Mouse (Mus musculus) erythroblast, embryonic 14.5 days (primary cell): Measurements from ENCODE around the gene Gm28043. TPM values are rescaled to one million over a fixed set of nuclear protein-coding genes. Genes with fewer than 3 reads are reported as not detected.

Source experiments
- H3K27me3 ChIP-seq: 2 replicates; pipeline ENCODE4 v1.6.1; 2012; ENCODE audit warnings: inconsistent platforms; ENCODE audit not compliant: control insufficient read depth
- H3K36me3 ChIP-seq: 2 replicates; pipeline ENCODE4 v1.6.1; 2012; ENCODE audit warnings: mild to moderate bottlenecking, inconsistent platforms; ENCODE audit not compliant: control insufficient read depth
- H3K4me1 ChIP-seq: 2 replicates; pipeline ENCODE4 v1.6.1; 2012; ENCODE audit warnings: inconsistent platforms; ENCODE audit not compliant: control insufficient read depth
- H3K4me3 ChIP-seq: replicated peaks from 2 replicates; pipeline ENCODE3; 2012; ENCODE audit warnings: moderate library complexity, mild to moderate bottlenecking, inconsistent platforms
- H3K9me3 ChIP-seq: 2 replicates; pipeline ENCODE4 v1.6.1; 2012; ENCODE audit warnings: low read length, inconsistent platforms, mixed read lengths; ENCODE audit not compliant: control insufficient read depth
- GATA1 ChIP-seq: IDR thresholded peaks from 2 replicates; pipeline ENCODE4 v1.6.1; 2012; ENCODE audit warnings: low read length, inconsistent platforms, mixed read lengths
- TAL1 ChIP-seq: IDR thresholded peaks from 3 replicates; pipeline ENCODE4 v1.6.1; 2012; ENCODE audit warnings: low read length, inconsistent platforms, mixed read lengths
- polyA plus RNA-seq: library from polyadenylated mRNA; stranded (reverse); fragments of >175 nt; gene quantifications from 2 replicates; pipeline ENCODE4 v1.2.3, GENCODE M21; 2012

Gm28043 gene
- polyA plus RNA-seq, 1 experiment, result 0.01 TPM

GRCm38 (mm10) chr17:29698421-29698820, 83.7 kb downstream of the Gm28043 start:
- H3K4me1 ChIP-seq, result peaks cover 8% of the 10 kb centered on the region
- no peaks in the 10 kb centered on the region for H3K9me3 ChIP-seq
- H3K4me3 ChIP-seq, result no peak overlapping the region
- no peaks in the 10 kb centered on the region for H3K27me3 ChIP-seq
- peaks cover 100% of the 10 kb centered on the region for H3K36me3 ChIP-seq
- no peak for TF ChIP-seq TAL1
- TF ChIP-seq GATA1, result no peak

GRCm38 (mm10) chr17:29700573-29700972, 85.9 kb downstream of the Gm28043 start:
- H3K27me3 ChIP-seq, result no peaks in the 10 kb centered on the region
- H3K9me3 ChIP-seq, result no peaks in the 10 kb centered on the region
- no peak overlapping the region for H3K4me3 ChIP-seq
- TF ChIP-seq TAL1 (no peak), GATA1 (no peak)
- peaks cover 98% of the 10 kb centered on the region for H3K36me3 ChIP-seq
- H3K4me1 ChIP-seq, result peaks cover 16% of the 10 kb centered on the region

GRCm38 (mm10) chr17:29702938-29703710, 88.4 kb downstream of the Gm28043 start:
- TF ChIP-seq TAL1 (no peak), GATA1 (no peak)
- H3K9me3 ChIP-seq, result no peaks in the 10 kb centered on the region
- H3K4me1 ChIP-seq, result peaks cover 18% of the 10 kb centered on the region
- no peak overlapping the region for H3K4me3 ChIP-seq
- H3K27me3 ChIP-seq, result no peaks in the 10 kb centered on the region
- H3K36me3 ChIP-seq, result peaks cover 81% of the 10 kb centered on the region

GRCm38 (mm10) chr17:29704781-29705180, 90.1 kb downstream of the Gm28043 start:
- Histone ChIP-seq H3K4me1 (peaks cover 34% of the 10 kb centered on the region), H3K9me3 (no peaks in the 10 kb centered on the region), H3K27me3 (no peaks in the 10 kb centered on the region), H3K4me3 (no peak overlapping the region), H3K36me3 (peaks cover 72% of the 10 kb centered on the region)
- no peak for TF ChIP-seq GATA1
- no peak for TF ChIP-seq TAL1

- Histone ChIP-seq H3K4me3 (no peak overlapping the region), H3K4me1 (peaks cover 38% of the 10 kb centered on the region), H3K36me3 (peaks cover 69% of the 10 kb centered on the region), H3K9me3 (no peaks in the 10 kb centered on the region), H3K27me3 (no peaks in the 10 kb centered on the region)
- TF ChIP-seq TAL1 (no peak), GATA1 (no peak)
Measured at GRCm38 (mm10) chr17:29705881-29706280, 91.2 kb downstream of the Gm28043 start.

- peaks cover 41% of the 10 kb centered on the region for H3K4me1 ChIP-seq
- peaks cover 61% of the 10 kb centered on the region for H3K36me3 ChIP-seq
- TF ChIP-seq TAL1 (no peak), GATA1 (no peak)
- H3K27me3 ChIP-seq, result no peaks in the 10 kb centered on the region
- no peak overlapping the region for H3K4me3 ChIP-seq
- no peaks in the 10 kb centered on the region for H3K9me3 ChIP-seq
Measured at GRCm38 (mm10) chr17:29706981-29707545, 92.4 kb downstream of the Gm28043 start.

- no peak overlapping the region for H3K4me3 ChIP-seq
- no peaks in the 10 kb centered on the region for H3K9me3 ChIP-seq
- H3K36me3 ChIP-seq, result peaks cover 45% of the 10 kb centered on the region
- H3K4me1 ChIP-seq, result peaks cover 40% of the 10 kb centered on the region
- TF ChIP-seq TAL1 (no peak), GATA1 (no peak)
- no peaks in the 10 kb centered on the region for H3K27me3 ChIP-seq
Measured at GRCm38 (mm10) chr17:29708783-29709182, 94.1 kb downstream of the Gm28043 start.

- Histone ChIP-seq H3K9me3 (no peaks in the 10 kb centered on the region), H3K4me1 (peaks cover 44% of the 10 kb centered on the region), H3K36me3 (peaks cover 36% of the 10 kb centered on the region), H3K4me3 (no peak overlapping the region), H3K27me3 (no peaks in the 10 kb centered on the region)
- TF ChIP-seq GATA1 (no peak), TAL1 (no peak)
Measured at GRCm38 (mm10) chr17:29710562-29711044, 95.9 kb downstream of the Gm28043 start.

- Histone ChIP-seq H3K27me3 (no peaks in the 10 kb centered on the region), H3K36me3 (peaks cover 31% of the 10 kb centered on the region), H3K4me3 (no peak overlapping the region), H3K4me1 (peaks cover 49% of the 10 kb centered on the region), H3K9me3 (no peaks in the 10 kb centered on the region)
- no peak for TF ChIP-seq GATA1
- no peak for TF ChIP-seq TAL1
Measured at GRCm38 (mm10) chr17:29711076-29711744, 96.5 kb downstream of the Gm28043 start.
